Mouse (Mus musculus): ENCODE results near the gene Snx8. TPM values are rescaled to one million over a fixed set of nuclear protein-coding genes. Genes with fewer than 3 reads are reported as not detected.

The Snx8 gene
- polyA plus RNA-seq, 1 experiment, result 8.7 TPM

- no peaks in the 10 kb centered on the region for H3K4me1 ChIP-seq (ENCODE audit: control insufficient read depth, insufficient read depth, low read length)
- no peak overlapping the region for H3K4me3 ChIP-seq (ENCODE audit: insufficient read depth, low read length)
- H3K27ac ChIP-seq (ENCODE audit: insufficient read depth, low read length), result no peak overlapping the region
- TF ChIP-seq CTCF (IDR thresholded peaks at IDR 0.05; ENCODE audit: extremely low read depth, insufficient read depth, low read length) (no peak), POLR2A (IDR thresholded peaks at IDR 0.05; ENCODE audit: extremely low read depth, insufficient read depth, low read length) (no peak)
Measured at GRCm38 (mm10) chr5:140306016-140306415, 83.0 kb downstream of the Snx8 start.

DNA sequence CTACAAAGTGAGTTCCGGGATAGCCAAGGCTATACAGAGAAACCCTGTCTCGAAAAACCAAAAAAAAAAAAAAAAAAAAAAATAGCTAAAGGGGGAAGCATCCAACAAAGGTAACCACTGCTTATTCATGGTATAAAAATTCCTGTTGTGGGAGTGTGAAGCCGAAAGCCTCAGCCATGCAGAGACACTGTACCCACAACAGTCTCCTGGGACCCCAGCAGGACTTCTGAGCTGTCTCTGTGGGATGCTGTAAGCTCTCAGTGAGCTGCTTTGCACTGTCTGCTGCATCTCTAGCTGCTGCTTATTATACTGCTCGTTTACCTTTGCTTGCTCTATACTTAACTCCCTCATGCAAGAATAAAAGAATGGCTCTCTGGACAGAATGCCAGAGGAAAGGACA, 90.8 kb downstream of the Snx8 start:
- Histone ChIP-seq H3K4me3 (ENCODE audit: insufficient read depth, low read length) (no peak overlapping the region), H3K4me1 (ENCODE audit: control insufficient read depth, insufficient read depth, low read length) (no peaks in the 10 kb centered on the region), H3K27ac (ENCODE audit: insufficient read depth, low read length) (no peak overlapping the region)
- TF ChIP-seq CTCF (IDR thresholded peaks at IDR 0.05; ENCODE audit: extremely low read depth, insufficient read depth, low read length) (no peak), POLR2A (IDR thresholded peaks at IDR 0.05; ENCODE audit: extremely low read depth, insufficient read depth, low read length) (no peak)

GRCm38 (mm10) chr5:140292152-140292551, 96.9 kb downstream of the Snx8 start:
- TF ChIP-seq POLR2A (IDR thresholded peaks at IDR 0.05; ENCODE audit: extremely low read depth, insufficient read depth, low read length), result no peak
- peak; percentile 93 for TF ChIP-seq CTCF (IDR thresholded peaks at IDR 0.05; ENCODE audit: extremely low read depth, insufficient read depth, low read length)
- no peak overlapping the region for H3K27ac ChIP-seq (ENCODE audit: insufficient read depth, low read length)
- no peak overlapping the region for H3K4me3 ChIP-seq (ENCODE audit: insufficient read depth, low read length)
- H3K4me1 ChIP-seq (ENCODE audit: control insufficient read depth, insufficient read depth, low read length), result peaks cover 1% of the 10 kb centered on the region; the same call in 1 of the 2 replicates

Other genes starting within 250 kb of the Snx8 start
- gene Mad1l1, start 67.7 kb downstream of the Snx8 start, polyA plus RNA-seq (2012; rRNA removed), result 16.9 and 17.1 TPM in 2 replicates
- 11.2 and 12.2 TPM in 2 replicates for gene Nudt1, start 67.6 kb downstream of the Snx8 start, polyA plus RNA-seq (2012; rRNA removed)
- gene Mrm2, start 57.4 kb downstream of the Snx8 start, polyA plus RNA-seq (2012; rRNA removed), result 13.5 and 13.8 TPM in 2 replicates
- gene Eif3b, start 30.1 kb upstream of the Snx8 start, polyA plus RNA-seq (2012; rRNA removed), result 69.9 and 70.9 TPM in 2 replicates
- gene Gm4869, start 56.4 kb upstream of the Snx8 start, polyA plus RNA-seq (2012; rRNA removed), result 0.04 TPM in 2 replicates
- gene Chst12, start 116.3 kb upstream of the Snx8 start, polyA plus RNA-seq (2012; rRNA removed), result 18.3 and 19.3 TPM in 2 replicates
- 0.26 and 1.4 TPM in 2 replicates for gene Grifin, start 175.8 kb upstream of the Snx8 start, polyA plus RNA-seq (2012; rRNA removed)
- 35.1 and 37.0 TPM in 2 replicates for gene Lfng, start 218.1 kb upstream of the Snx8 start, polyA plus RNA-seq (2012; rRNA removed)